Mouse (Mus musculus): ENCODE results near the gene Elane. TPM values are rescaled to one million over a fixed set of nuclear protein-coding genes. Genes with fewer than 3 reads are reported as not detected.

The Elane gene
- total RNA-seq, 2 experiments from 2014 or later = not detected

- Histone ChIP-seq H3K27ac (peak within 1 kb of the TSS; percentile 99), H3K4me3 (no peak within 1 kb of the TSS)
- intact Hi-C loops (cut with DNase I) = no loop called here
- DNase-seq (ENCODE audit: extremely low spot score in 1 of 2, low spot score in 2 of 2) = no peak
- TF ChIP-seq CTCF (IDR thresholded peaks at IDR 0.05) = no peak
Measured at GRCm38 (mm10) chr10:79910556-79910955, 24.5 kb downstream of the Elane start, which contains the start of gene Gm26602. Gene Gm26602, plus strand, starts transcription at chr10:79910856.

- no peak overlapping the region for H3K4me3 ChIP-seq
- intact Hi-C loops (cut with DNase I) = no loop called here
Measured at GRCm38 (mm10) chr10:79912412-79912811, 26.4 kb downstream of the Elane start.

DNA sequence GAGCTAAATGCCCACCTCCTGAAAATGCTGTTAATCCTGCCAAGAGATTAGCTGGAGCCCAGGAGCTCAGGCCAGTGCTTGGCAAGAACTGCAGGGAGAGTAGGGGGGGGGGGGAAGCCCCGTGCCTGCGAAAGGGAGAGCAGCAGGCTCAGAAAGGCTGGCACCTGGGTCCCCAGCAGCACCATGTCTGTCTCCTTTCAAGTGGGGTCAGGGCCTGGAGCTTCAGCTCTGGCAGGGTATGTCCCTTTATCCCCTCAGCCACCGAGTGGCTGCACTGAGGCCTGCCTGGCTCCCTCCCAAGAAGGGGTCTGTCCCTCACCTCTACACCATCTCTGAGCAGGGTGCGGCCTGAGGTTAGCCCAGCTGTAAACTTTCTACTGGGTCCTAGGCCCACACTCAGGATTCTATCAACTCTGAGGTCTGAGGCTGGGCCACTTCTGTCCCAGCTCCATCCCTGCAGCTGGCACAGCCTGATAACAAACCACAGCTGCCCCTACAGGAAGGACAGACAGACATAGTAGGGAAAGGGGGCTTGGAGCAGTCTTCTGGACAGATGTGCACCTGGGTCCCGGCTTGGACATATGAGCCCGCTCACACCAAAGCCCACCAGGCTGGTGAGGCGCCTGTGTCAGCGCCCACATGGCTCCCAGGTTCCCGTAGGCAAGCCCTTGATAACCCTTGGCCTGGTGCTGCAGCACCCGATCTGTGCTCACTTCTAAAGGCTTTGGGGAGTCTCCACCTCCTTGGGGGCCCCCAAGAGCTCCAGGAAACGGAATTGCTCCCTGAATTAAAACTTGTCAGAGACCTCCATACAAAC, 28.3 kb downstream of the Elane start:
- no peak for TF ChIP-seq CTCF (IDR thresholded peaks at IDR 0.05)

More at GRCm38 (mm10) chr10:79912412-79912811, 26.4 kb downstream of the Elane start:
- no peak for TF ChIP-seq CTCF (IDR thresholded peaks at IDR 0.05)
- H3K27ac ChIP-seq = no peak overlapping the region
- DNase-seq (ENCODE audit: extremely low spot score in 1 of 2, low spot score in 2 of 2) = no peak

GRCm38 (mm10) chr10:79914948-79915596, 29.0 kb downstream of the Elane start:
- TF ChIP-seq CTCF (IDR thresholded peaks at IDR 0.05) = no peak
- DNase-seq (ENCODE audit: extremely low spot score in 1 of 2, low spot score in 2 of 2) = no peak
- Histone ChIP-seq H3K27ac (no peak overlapping the region), H3K4me3 (peak overlapping the region; percentile 61)
- intact Hi-C loops (cut with DNase I) = no loop called here

More for the DNA sequence above, 28.3 kb downstream of the Elane start:
- Histone ChIP-seq H3K4me3 (no peak overlapping the region), H3K27ac (no peak overlapping the region)
- intact Hi-C loops (cut with DNase I) = no loop called here
- no peak for DNase-seq (ENCODE audit: extremely low spot score in 1 of 2, low spot score in 2 of 2)

GRCm38 (mm10) chr10:79916081-79916480, 30.0 kb downstream of the Elane start:
- no peak for TF ChIP-seq CTCF (IDR thresholded peaks at IDR 0.05)
- intact Hi-C loops (cut with DNase I) = no loop called here
- Histone ChIP-seq H3K4me3 (peak overlapping the region; percentile 61), H3K27ac (peak overlapping the region; percentile 96)
- DNase-seq (ENCODE audit: extremely low spot score in 1 of 2, low spot score in 2 of 2) = no peak

DNA sequence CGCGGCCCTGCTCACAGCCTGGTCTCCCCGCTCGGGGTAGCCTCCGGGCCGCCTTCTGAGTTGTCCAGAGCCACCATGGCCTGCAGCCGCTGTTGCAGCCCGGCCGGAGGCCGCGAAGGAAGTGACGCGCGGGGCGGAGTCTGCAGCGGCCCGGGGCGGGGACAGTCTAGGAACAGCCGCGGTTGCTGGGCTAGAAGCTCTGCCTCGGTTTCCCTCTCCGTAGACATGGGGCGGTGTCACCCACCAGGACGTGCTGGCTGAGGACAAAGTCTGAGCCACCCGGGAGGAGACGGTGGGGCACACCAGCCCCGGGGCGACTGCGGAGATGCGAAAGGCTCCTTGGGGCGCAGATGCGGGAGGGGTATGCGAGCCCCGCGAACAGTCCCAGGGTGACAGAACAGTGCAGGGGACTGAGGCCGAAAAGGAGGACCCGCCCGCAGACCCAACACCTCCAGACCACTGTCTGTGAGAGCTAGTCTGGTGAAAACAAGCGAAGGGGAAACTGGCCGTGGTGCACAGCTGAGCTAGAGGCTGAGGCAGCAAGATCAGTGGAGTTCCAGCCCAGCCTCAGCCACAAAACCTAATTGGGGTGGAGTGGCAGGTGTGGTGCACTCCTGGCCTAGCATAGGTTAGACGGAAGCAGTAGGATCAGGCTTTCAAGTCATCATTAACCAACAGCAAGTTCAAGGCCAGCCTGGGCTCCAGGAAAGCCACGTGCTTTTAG, 30.9 kb downstream of the Elane start, which contains the start of gene Kiss1r:
TSS of gene Kiss1r (plus strand) at position 164 of the 724 bp plus-strand sequence.
- DNase-seq (ENCODE audit: extremely low spot score in 1 of 2, low spot score in 2 of 2) = peak; percentile 85 to 89
- no peak for TF ChIP-seq CTCF (IDR thresholded peaks at IDR 0.05)
- peak within 1 kb of the TSS; percentile 96 for H3K27ac ChIP-seq
- peak within 1 kb of the TSS; percentile 61 for H3K4me3 ChIP-seq
- intact Hi-C loops (cut with DNase I) = no loop called here

GRCm38 (mm10) chr10:79917532-79918100, 31.6 kb downstream of the Elane start:
- H3K4me3 ChIP-seq = peak overlapping the region; percentile 61
- intact Hi-C loops (cut with DNase I) = no loop called here
- peak overlapping the region; percentile 96 for H3K27ac ChIP-seq
- no peak for DNase-seq (ENCODE audit: extremely low spot score in 1 of 2, low spot score in 2 of 2)
- TF ChIP-seq CTCF (IDR thresholded peaks at IDR 0.05) = no peak

- DNase-seq (ENCODE audit: extremely low spot score in 1 of 2, low spot score in 2 of 2) = no peak
- intact Hi-C loops (cut with DNase I) = no loop called here
- peak overlapping the region; percentile 28; the same call in 1 of the 2 replicates for H3K27ac ChIP-seq
- TF ChIP-seq CTCF (IDR thresholded peaks at IDR 0.05) = no peak
- H3K4me3 ChIP-seq = peak overlapping the region; percentile 33
Measured at GRCm38 (mm10) chr10:79918231-79919078, 32.4 kb downstream of the Elane start.

DNA sequence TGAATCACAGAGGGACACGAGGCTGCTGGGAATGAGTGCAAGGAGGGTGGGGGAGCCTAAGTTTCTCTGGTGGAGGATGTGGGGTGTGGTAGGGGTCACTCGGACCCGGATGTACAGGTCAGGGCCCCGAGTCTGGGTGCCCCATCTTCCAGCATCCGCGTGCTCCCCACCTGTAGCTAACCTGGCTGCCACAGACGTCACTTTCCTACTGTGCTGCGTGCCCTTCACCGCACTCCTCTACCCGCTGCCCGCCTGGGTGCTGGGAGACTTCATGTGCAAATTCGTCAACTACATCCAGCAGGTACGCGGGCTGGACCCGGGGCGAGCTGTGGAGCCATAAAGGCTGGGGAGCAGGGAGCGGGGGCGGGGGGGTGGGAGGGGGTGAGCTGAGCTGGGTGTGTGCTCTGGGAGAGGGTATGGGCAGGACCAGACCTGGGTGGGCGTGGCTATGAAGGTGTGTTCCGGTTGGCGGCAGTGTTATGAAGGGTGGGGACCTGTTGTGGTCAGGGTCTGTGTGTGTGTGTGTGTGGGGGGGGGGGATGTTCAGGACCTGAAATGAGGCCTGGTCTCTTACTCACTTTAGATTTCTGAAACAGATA, 33.3 kb downstream of the Elane start:
- Histone ChIP-seq H3K27ac (no peak overlapping the region), H3K4me3 (peak overlapping the region; percentile 5; the same call in 1 of the 2 replicates)
- DNase-seq (ENCODE audit: extremely low spot score in 1 of 2, low spot score in 2 of 2) = no peak
- no peak for TF ChIP-seq CTCF (IDR thresholded peaks at IDR 0.05)
- intact Hi-C loops (cut with DNase I) = no loop called here
